Mouse (Mus musculus) layer of hippocampus, adult 9-10 months (tissue): Measurements from ENCODE around the gene Olfr556.
"Not testable (repeated sequence)": the region's sequence is repeated elsewhere in the genome, so short reads cannot be mapped to it uniquely, and the experiment has no call there.

Experiments
- DNase-seq: peaks from one replicate; pipeline ENCODE4 v3.0.0; 2022; ENCODE audit warnings: low spot score

Olfr556 gene

GRCm38 (mm10) chr7:102664599-102664998 lies at the start of gene Olfr556:
Gene Olfr556, plus strand, starts transcription at chr7:102664899.
- no peak for DNase-seq

DNA sequence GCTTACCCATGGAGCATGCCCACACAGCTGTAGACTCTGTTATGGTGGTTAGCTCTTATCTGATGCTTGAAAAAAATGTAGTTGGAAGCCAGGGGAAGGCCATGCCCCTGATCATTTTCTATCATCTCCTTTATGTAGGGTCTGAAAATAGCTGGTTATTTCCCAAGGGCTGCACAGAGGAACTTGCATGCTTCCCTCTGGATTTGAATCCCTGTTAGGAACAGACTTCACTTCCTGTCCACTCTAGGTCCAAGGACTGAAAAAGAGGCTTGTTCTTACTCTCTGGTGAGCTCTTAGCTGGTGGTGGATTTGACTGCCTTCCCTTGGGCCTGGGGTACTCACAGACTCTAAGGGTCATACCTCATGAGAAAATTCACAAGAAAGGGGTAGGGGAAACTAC lies 46.6 kb upstream of the Olfr556 start, which contains the start of gene Olfr553:
Gene Olfr553 (minus strand): TSS at position 101 of the 400 bp plus-strand sequence.
- no peak for DNase-seq

- no peak for DNase-seq
Measured at GRCm38 (mm10) chr7:102619608-102620007, 45.1 kb upstream of the Olfr556 start.

DNA sequence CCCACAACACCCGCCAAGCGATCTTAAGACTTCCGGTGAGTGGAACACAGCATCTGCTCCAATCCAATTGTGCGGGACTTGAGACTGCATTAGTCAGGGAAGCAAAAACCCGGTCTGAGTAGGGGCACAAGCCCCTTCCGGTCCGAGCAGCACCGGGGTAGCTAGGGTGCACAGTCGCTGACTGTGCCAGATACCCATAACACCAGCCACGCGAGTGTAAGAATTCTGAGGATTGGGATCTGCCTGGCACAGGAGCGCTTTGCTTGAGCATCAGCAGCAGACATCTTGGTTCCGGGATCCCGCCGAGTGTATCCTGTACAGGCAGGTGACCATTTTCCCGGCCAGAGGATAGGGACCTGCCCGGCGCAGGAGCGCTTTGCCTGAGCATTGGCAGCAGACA lies 44.3 kb upstream of the Olfr556 start:
- DNase-seq, result not testable (repeated sequence)

GRCm38 (mm10) chr7:102636665-102637064 lies 28.0 kb upstream of the Olfr556 start:
- DNase-seq, result peak; percentile 31

GRCm38 (mm10) chr7:102638132-102638531 lies 26.6 kb upstream of the Olfr556 start, which contains the start of gene Olfr554:
Gene Olfr554, plus strand, starts transcription at chr7:102638432.
- DNase-seq, result no peak

DNA sequence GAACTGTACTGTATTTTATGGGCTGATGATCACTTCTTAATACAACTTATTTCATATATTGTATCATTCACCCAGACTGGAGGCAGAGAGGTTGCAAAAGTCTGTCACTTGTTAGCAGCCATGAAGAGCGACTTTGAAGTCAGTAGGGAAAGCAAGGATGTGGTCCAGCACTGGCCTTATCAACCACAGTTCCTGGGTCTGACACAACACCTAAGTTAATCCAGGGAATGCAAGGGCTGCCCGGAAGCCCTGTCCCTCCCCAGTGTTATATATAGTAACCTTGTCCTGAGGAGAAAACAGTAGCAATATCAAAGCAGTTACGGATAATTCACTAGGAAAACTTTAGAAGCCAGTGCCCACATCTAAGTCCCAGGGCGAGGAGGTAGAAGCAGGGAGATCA lies 19.8 kb upstream of the Olfr556 start:
- not testable (repeated sequence) for DNase-seq

DNA sequence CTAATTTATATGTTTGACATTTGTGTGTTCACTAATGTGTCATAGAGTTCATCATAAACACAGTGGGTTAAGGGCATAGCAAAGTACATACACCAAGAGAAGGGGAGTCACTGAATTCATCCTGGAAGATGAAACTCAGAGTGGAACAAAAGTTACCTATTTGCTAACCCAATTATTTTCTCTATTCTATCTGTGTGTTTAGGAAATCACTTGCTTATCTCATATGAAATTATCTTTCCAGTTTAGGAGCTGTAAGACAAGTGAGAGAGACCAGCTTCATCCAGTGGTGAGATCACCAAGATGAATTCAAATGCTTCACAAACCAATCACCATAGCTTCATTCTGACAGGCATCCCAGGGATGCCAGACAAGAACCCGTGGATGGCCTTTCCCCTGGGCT lies 6.2 kb upstream of the Olfr556 start, which contains the start of gene Olfr555:
Gene Olfr555 (plus strand): TSS at position 301 of the 400 bp plus-strand sequence.
- DNase-seq, result no peak

GRCm38 (mm10) chr7:102665378-102665777 lies 679 bp downstream of the Olfr556 start:
- no peak for DNase-seq

- no peak for DNase-seq
Measured at GRCm38 (mm10) chr7:102676225-102676624, 11.5 kb downstream of the Olfr556 start.

DNA sequence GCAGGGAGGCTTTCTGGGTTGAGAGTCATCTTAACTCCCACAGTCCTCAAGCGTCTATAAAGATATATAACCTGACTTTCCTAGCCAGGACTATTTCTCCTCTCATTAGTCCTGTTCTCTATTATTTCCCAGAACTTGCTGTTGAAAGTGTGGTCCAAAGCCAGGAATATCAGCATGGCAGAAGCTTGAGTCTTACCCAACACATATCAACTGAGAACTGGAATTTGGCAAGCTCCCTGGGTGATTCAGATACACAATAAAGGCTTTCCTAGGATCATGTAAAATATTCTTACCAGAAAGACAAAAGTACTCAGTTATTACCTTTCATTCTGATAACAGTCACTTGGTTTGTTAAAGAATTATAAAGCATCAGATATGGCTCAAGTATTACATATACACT lies 17.2 kb downstream of the Olfr556 start:
- no peak for DNase-seq

DNA sequence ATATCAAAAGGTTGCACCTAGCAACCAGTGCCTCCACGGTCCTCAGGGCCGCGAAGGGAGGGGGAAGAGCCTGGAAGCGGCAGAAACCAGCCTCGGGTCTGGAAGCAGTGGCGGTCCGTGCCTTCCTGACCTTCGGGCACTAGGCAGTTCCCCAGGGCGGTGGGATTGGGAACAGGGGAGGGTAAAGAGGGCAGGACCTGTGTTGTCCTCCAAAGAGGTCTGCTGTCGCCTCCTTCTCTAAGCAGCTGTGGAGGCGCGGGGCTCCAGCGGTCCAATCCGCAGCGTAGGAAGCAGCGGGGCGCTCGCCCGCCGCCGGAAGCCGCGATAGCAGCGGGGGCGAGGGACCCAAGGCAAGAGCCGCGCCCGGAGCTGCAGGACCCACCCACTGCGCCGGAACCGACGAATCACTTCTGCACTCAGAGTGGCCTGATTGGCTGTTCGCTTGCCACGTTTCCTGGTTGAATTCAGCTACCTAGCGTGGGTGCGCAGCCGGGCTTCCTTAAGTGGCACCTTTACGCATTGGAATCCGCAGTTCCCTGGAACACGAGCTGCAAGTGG lies 22.3 kb downstream of the Olfr556 start, which contains the start of gene Trim68:
Gene Trim68 (minus strand): TSS at position 384 of the 558 bp plus-strand sequence.
- DNase-seq, result peak; percentile 64

DNA sequence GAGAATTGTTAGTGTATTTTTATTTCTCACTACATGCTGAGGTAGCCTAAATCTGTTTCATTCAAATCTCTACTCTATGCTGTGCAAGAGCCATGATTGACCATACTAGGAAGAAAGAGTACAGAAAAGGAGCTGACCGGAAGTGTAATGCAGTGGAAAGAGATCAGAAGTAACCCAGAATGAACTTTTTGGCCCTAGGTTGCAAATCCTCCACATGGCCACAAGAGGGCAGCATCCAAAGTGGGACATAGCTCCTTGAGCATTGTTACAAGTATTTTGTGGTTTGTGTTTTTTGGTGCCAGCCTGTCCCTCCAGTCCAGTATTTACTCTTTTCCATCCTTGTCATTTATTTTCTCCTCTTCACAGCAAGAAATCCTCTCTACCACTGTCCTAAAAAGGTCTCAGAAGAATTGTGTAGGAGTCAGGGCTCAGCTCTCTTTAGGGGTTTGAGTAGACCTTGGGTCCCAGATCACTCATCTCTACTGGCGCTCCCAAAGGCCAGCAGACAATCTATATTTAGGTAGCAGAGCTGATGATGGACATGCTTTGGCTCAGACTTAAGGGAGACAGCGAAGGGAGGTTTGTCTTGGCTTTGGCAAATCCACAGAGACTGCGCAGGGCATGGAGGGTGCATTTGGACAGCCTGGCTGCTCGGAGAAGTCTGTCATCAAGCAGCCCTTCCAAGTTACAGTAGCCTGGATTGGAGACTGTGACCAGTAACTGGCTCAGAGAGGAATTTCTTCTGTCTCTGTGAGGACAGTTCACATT lies 30.8 kb downstream of the Olfr556 start, which contains the start of gene Olfr557:
Gene Olfr557 (plus strand): TSS at position 553 of the 768 bp plus-strand sequence.
- no peak for DNase-seq

DNA sequence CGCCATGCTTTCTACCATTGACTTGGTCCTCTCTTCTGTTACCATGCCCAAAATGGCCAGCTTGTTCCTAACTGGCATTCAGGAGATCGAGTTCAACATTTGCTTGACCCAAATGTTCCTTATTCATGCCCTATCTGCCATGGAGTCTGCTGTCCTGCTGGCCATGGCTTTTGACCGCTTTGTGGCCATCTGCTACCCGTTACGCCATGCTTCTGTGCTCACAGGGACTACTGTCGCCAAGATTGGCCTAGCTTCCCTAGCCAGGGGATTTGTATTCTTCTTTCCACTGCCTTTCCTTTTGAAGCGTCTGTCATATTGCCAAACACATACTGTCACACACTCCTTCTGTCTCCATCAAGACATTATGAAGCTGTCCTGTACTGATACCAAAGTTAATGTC lies 33.8 kb downstream of the Olfr556 start:
- DNase-seq, result no peak

GRCm38 (mm10) chr7:102701915-102702314 lies 37.2 kb downstream of the Olfr556 start, which contains the start of gene Olfr558:
Gene Olfr558, plus strand, starts transcription at chr7:102702215.
- no peak for DNase-seq

DNA sequence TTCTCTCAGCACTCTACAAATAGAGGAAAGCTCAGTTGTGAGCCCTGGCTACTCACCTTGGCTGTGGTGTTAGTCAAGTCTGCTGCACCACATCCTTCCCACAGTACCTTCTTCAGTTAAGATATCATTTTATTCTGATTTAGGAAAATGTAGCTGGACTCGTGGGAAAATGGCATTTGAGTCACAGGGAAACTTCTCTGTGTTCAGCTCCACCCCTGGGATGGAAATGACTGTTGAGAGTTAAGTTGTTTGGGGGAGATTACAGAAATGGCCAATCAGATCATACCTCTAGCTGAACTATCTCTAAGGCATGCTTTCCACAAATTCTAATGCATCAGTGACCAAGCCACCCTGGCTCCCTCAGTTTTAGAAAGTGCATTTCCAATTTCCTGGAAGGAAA lies 54.3 kb downstream of the Olfr556 start, which contains the start of gene Olfr33:
Gene Olfr33 (minus strand): TSS at position 101 of the 400 bp plus-strand sequence.
- no peak for DNase-seq
